Mouse (Mus musculus): ENCODE measurements around the gene Gpc3.
"Not testable (repeated sequence)": the region's sequence is repeated elsewhere in the genome, so short reads cannot be mapped to it uniquely, and the experiment has no call there.

Gpc3 gene

GRCm38 (mm10) chrX:52281103-52281900 is 332.4 kb downstream of the Gpc3 start:
- no peak for DNase-seq (ENCODE audit: low spot score in 2 of 2)

- no peak for DNase-seq (ENCODE audit: low spot score in 2 of 2)
Measured at GRCm38 (mm10) chrX:52278687-52279359, 334.9 kb downstream of the Gpc3 start.

GRCm38 (mm10) chrX:52277599-52277998 is 336.2 kb downstream of the Gpc3 start:
- DNase-seq (ENCODE audit: low spot score in 2 of 2), result no peak

GRCm38 (mm10) chrX:52273016-52273415 is 340.7 kb downstream of the Gpc3 start:
- DNase-seq (ENCODE audit: low spot score in 2 of 2), result no peak

- no peak for DNase-seq (ENCODE audit: low spot score in 2 of 2)
Measured at GRCm38 (mm10) chrX:52261991-52262390, 351.8 kb downstream of the Gpc3 start.

- no peak for DNase-seq (ENCODE audit: low spot score in 2 of 2)
Measured at GRCm38 (mm10) chrX:52261546-52261945, 352.2 kb downstream of the Gpc3 start.

- not testable (repeated sequence) for DNase-seq (ENCODE audit: low spot score in 2 of 2)
Measured at GRCm38 (mm10) chrX:52259771-52260170, 354.0 kb downstream of the Gpc3 start.

- no peak for DNase-seq (ENCODE audit: low spot score in 2 of 2)
Measured at GRCm38 (mm10) chrX:52254526-52254925, 359.2 kb downstream of the Gpc3 start.

GRCm38 (mm10) chrX:52245694-52246297 is 368.0 kb downstream of the Gpc3 start:
- DNase-seq (ENCODE audit: low spot score in 2 of 2), result no peak

GRCm38 (mm10) chrX:52237470-52237869 is 376.3 kb downstream of the Gpc3 start:
- DNase-seq (ENCODE audit: low spot score in 2 of 2), result no peak

- DNase-seq (ENCODE audit: low spot score in 2 of 2), result no peak
Measured at GRCm38 (mm10) chrX:52231984-52232383, 381.8 kb downstream of the Gpc3 start.

- no peak for DNase-seq (ENCODE audit: low spot score in 2 of 2)
Measured at GRCm38 (mm10) chrX:52230711-52231110, 383.0 kb downstream of the Gpc3 start.
